8 mouse cellular contexts compared by ENCODE assay signal in the genomic region with DNA sequence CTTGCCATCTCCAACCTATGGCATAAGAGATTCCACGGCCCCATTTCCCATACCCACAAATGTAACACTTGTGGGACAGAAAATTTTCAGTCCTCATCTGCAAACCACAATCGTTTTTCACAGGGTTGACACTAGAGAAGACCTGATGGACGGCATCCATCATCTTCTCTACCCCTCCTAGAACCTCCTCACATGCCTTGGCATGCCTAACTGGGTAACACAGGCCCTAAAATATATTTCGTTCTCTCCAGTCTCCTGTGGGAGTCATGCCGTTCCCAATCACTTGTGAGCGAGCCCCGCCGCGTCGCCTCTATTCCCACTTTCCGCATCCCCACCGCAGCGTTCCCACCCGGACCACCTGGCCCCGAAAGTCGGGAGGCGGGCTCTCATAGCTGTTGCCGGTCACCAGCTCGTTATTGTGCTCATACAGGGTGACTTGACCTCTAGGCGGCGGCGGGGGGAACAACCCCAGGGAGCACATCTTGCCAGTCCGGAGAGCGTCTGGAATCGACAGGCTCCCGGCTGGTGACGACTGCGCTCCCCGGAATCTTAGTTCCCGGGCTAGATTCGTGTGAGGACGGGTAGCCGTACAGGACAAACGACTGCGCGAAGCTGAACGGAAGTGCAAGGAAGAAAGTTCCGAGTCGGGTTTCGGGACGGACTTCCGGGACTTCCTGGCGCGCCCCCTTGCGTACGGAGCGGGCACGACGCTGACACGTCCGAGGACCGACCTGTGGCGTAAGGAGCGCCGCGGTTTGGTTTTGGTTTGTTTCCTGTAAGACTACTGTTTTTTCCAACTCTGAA. TPM values are rescaled to one million over a fixed set of nuclear protein-coding genes. Genes with fewer than 3 reads are reported as not detected.
DNase-seq lines count a peak whose midpoint lies in the region; ATAC-seq and TF ChIP-seq lines count a peak whose summit lies in the region.

A gene (minus strand): TSS at position 634 of the 804 bp plus-strand sequence.

- DNase-seq in MEL (ENCODE audit: low read depth, low spot score), result peak; percentile 99
- peak; percentile 95 to 96 for DNase-seq in cerebellum, adult 2 months
- peak; percentile 97 for DNase-seq in forebrain, postnatal 0 days
- peak; percentile 98 for DNase-seq in heart, postnatal 4 days
- peak; percentile 90 to 95 for DNase-seq in layer of hippocampus, adult 8-10 months (ENCODE audit: low spot score in 2 of 2)
- DNase-seq in ovary, adult 18-20 months (ENCODE audit: low spot score), result peak; percentile 88
- DNase-seq in thymus, postnatal 0 days (ENCODE audit: low spot score), result peak; percentile 96

- peak; percentile 61 to 91 for TF ChIP-seq POLR2A in MEL (IDR thresholded peaks at IDR 0.05; ENCODE audit: control insufficient read depth in 1 of 2, insufficient read depth in 1 of 2, low read depth in 1 of 2, low read length in 2 of 2, poor library complexity in 1 of 2)
- peak; percentile 79 for TF ChIP-seq POLR2A in cerebellum, adult 2 months (IDR thresholded peaks at IDR 0.05; ENCODE audit: borderline replicate concordance, insufficient read depth, low read length)

- peaks cover 2 to 9% of the 10 kb centered on the region in 2 experiments; a peak in 3 of 4 replicates for H3K4me1 ChIP-seq in MEL (ENCODE audit: control insufficient read depth in 1 of 2, insufficient read depth in 2 of 2, low read length in 2 of 2)
- H3K4me1 ChIP-seq in cerebellum, adult 2 months (ENCODE audit: control insufficient read depth, insufficient read depth, low read length), result no peaks in the 10 kb centered on the region
- H3K4me1 ChIP-seq in forebrain, postnatal 0 days (ENCODE audit: insufficient read depth), result peaks cover 4% of the 10 kb centered on the region; the same call in 1 of the 2 replicates
- H3K4me1 ChIP-seq in lung, embryonic 15.5 days, result peaks cover 20% of the 10 kb centered on the region

- no peak; the same call in none of the 2 replicates for TF ChIP-seq RAD21 in MEL (IDR thresholded peaks at IDR 0.05; ENCODE audit: low read depth, low read length)

- H3K9ac ChIP-seq in MEL (ENCODE audit: control insufficient read depth, low read depth, low read length, poor library complexity, severe bottlenecking), result peak within 1 kb of the TSS; percentile 85
- H3K9ac ChIP-seq in forebrain, postnatal 0 days, result peak within 1 kb of the TSS; percentile 69
- H3K9ac ChIP-seq in lung, embryonic 15.5 days, result peak within 1 kb of the TSS; percentile 95

- H3K27ac ChIP-seq in MEL (ENCODE audit: control insufficient read depth, low read depth, low read length), result peak within 1 kb of the TSS; percentile 58
- peak within 1 kb of the TSS; percentile 6; the same call in 1 of the 2 replicates for H3K27ac ChIP-seq in cerebellum, adult 2 months (ENCODE audit: insufficient read depth, low read length)
- H3K27ac ChIP-seq in forebrain, postnatal 0 days (ENCODE audit: low read depth, low read length), result peak within 1 kb of the TSS; percentile 63
- H3K27ac ChIP-seq in lung, embryonic 15.5 days, result peak within 1 kb of the TSS; percentile 84

- H3K79me2 ChIP-seq in MEL (ENCODE audit: control insufficient read depth, insufficient read depth, low read length, poor library complexity), result peaks cover 7% of the 10 kb centered on the region

- no peaks in the 10 kb centered on the region for H3K9me3 ChIP-seq in MEL (replicated peaks; ENCODE audit: insufficient read depth, low read length)
- no peaks in the 10 kb centered on the region for H3K9me3 ChIP-seq in forebrain, postnatal 0 days (ENCODE audit: low read length)
- H3K9me3 ChIP-seq in lung, embryonic 15.5 days, result no peaks in the 10 kb centered on the region

- 0 out of 4 replicates have a peak, but pooled peaks of 1 of the 2 experiments have one; percentile 23 for TF ChIP-seq EP300 in MEL (IDR thresholded peaks at IDR 0.05; ENCODE audit: low read depth in 1 of 2, low read length in 2 of 2)

- ATAC-seq in forebrain, postnatal 0 days, result peak; percentile 96
- ATAC-seq in lung, embryonic 15.5 days (ENCODE audit: borderline replicate concordance, extremely low read depth, low FRiP score, low TSS enrichment), result peak; percentile 80

- WGBS in cerebellum, adult 2 months, result under 1% methylated on average over 56 of the region's 56 CpGs
- WGBS in forebrain, postnatal 0 days, result 1% methylated on average over 56 of the region's 56 CpGs
- WGBS in lung, embryonic 15.5 days, result under 1% methylated on average over 56 of the region's 56 CpGs

- peak; percentile 88 to 98 (median 94) for TF ChIP-seq CTCF in MEL (IDR thresholded peaks at IDR 0.05 in 2 of 3, conservative IDR thresholded peaks at IDR 0.05 in 1 of 3; ENCODE audit: control insufficient read depth in 1 of 3, insufficient read depth in 1 of 3, low read depth in 2 of 3, low read length in 3 of 3, poor library complexity in 1 of 3, severe bottlenecking in 1 of 3)
- TF ChIP-seq CTCF in cerebellum, adult 2 months (IDR thresholded peaks at IDR 0.05; ENCODE audit: borderline replicate concordance, insufficient read depth, low read depth, low read length), result peak; percentile 81
- TF ChIP-seq CTCF in forebrain, postnatal 0 days (IDR thresholded peaks at IDR 0.05; ENCODE audit: low read depth), result peak; percentile 91

- H3K27me3 ChIP-seq in MEL (ENCODE audit: control insufficient read depth in 1 of 2, insufficient read depth in 2 of 2, low read length in 2 of 2), result no peaks in the 10 kb centered on the region
- H3K27me3 ChIP-seq in cerebellum, adult 2 months (ENCODE audit: control insufficient read depth, insufficient read depth, low read length), result no peaks in the 10 kb centered on the region; the same call in 1 of the 2 replicates
- no peaks in the 10 kb centered on the region for H3K27me3 ChIP-seq in forebrain, postnatal 0 days (ENCODE audit: insufficient read depth, low read length)
- no peaks in the 10 kb centered on the region for H3K27me3 ChIP-seq in lung, embryonic 15.5 days

- H3K4me3 ChIP-seq in MEL (ENCODE audit: control insufficient read depth in 1 of 2, insufficient read depth in 1 of 2, low read depth in 2 of 2, low read length in 2 of 2), result peak within 1 kb of the TSS; percentile 70 to 74
- H3K4me3 ChIP-seq in cerebellum, adult 2 months (replicated peaks; ENCODE audit: insufficient read depth, low read depth, low read length), result peak within 1 kb of the TSS; percentile 77
- H3K4me3 ChIP-seq in forebrain, postnatal 0 days (ENCODE audit: low read depth, low read length), result peak within 1 kb of the TSS; percentile 71
- peak within 1 kb of the TSS; percentile 96 for H3K4me3 ChIP-seq in lung, embryonic 15.5 days

- H3K4me2 ChIP-seq in forebrain, postnatal 0 days (ENCODE audit: low read depth), result peak within 1 kb of the TSS; percentile 87
- peak within 1 kb of the TSS; percentile 84 for H3K4me2 ChIP-seq in lung, embryonic 15.5 days

- peaks cover 2 to 4% of the 10 kb centered on the region in 2 experiments for H3K36me3 ChIP-seq in MEL (ENCODE audit: control insufficient read depth in 1 of 2, insufficient read depth in 2 of 2, low read length in 2 of 2)
- H3K36me3 ChIP-seq in forebrain, postnatal 0 days (ENCODE audit: insufficient read depth), result 0 out of 2 replicates have a peak, but pooled peaks cover 4% of the 10 kb centered on the region
- H3K36me3 ChIP-seq in lung, embryonic 15.5 days, result peaks cover 22% of the 10 kb centered on the region

TF ChIP-seq in MEL, 35 proteins besides CTCF, POLR2A, EP300 and RAD21 (continues in another document):
- TF ChIP-seq CHD1 (IDR thresholded peaks at IDR 0.05; ENCODE audit: low read depth, low read length) (no peak), TCF12 (IDR thresholded peaks at IDR 0.05; ENCODE audit: low read depth, low read length) (peak; percentile 85), TAL1 (IDR thresholded peaks at IDR 0.05; ENCODE audit: low read length) (no peak), MAX (IDR thresholded peaks at IDR 0.05; ENCODE audit: low read length) (no peak; the same call in 1 of the 2 replicates), BHLHE40 (IDR thresholded peaks at IDR 0.05; ENCODE audit: borderline replicate concordance, low read depth, low read length) (no peak), NRF1 (IDR thresholded peaks at IDR 0.05; ENCODE audit: insufficient read depth, low read depth, low read length, poor library complexity, severe bottlenecking) (no peak), USF2 (IDR thresholded peaks at IDR 0.05; ENCODE audit: borderline replicate concordance in 1 of 2, insufficient read depth in 1 of 2, low read depth in 1 of 2, low read length in 2 of 2) (no peak), MXI1 (IDR thresholded peaks at IDR 0.05; ENCODE audit: low read depth, low read length) (peak; percentile 83), SMC3 (IDR thresholded peaks at IDR 0.05; ENCODE audit: low read depth, low read length) (peak; percentile 41; the same call in 1 of the 2 replicates), ZKSCAN1 (IDR thresholded peaks at IDR 0.05; ENCODE audit: low read depth, low read length) (no peak), MAZ (IDR thresholded peaks at IDR 0.05; ENCODE audit: low read depth, low read length) (no peak), MYB (IDR thresholded peaks at IDR 0.05; ENCODE audit: low read depth, low read length) (no peak), E2F4 (IDR thresholded peaks at IDR 0.05; ENCODE audit: borderline replicate concordance, low read depth, low read length) (peak; percentile 91), ZMIZ1 (IDR thresholded peaks at IDR 0.05; ENCODE audit: low read depth, low read length) (peak; percentile 85), KAT2A (conservative IDR thresholded peaks at IDR 0.05; ENCODE audit: low read depth, low read length) (no peak; the same call in 1 of the 2 replicates), ZC3H11A (IDR thresholded peaks at IDR 0.05; ENCODE audit: low read depth, low read length) (no peak), UBTF (IDR thresholded peaks at IDR 0.05; ENCODE audit: borderline replicate concordance, insufficient read depth, low read depth, low read length) (no peak), TBP (IDR thresholded peaks at IDR 0.05; ENCODE audit: low read depth, low read length) (peak; percentile 90), GABPA (IDR thresholded peaks at IDR 0.05; ENCODE audit: low read depth, low read length) (no peak), SIN3A (IDR thresholded peaks at IDR 0.05; ENCODE audit: low read length) (peak; percentile 97), HCFC1 (IDR thresholded peaks at IDR 0.05; ENCODE audit: low read depth, low read length) (peak; percentile 95)

RNA-seq across cellular contexts. Expression of the gene that starts here (rescaled TPM):
- 48.7 and 61.5 TPM in 2 replicates for total RNA-seq in MEL (2012; rRNA removed)
- polyA plus RNA-seq in MEL (2012; ENCODE audit: insufficient read depth in 1 of 2, insufficient read length in 2 of 2, low read depth in 1 of 2, low replicate concordance in 2 of 2, missing spikeins in 1 of 2), result 100 to 1,000 TPM in 1 of 2 experiments, not detected in 1; 205 TPM
- 29.7 and 33.1 TPM in 2 replicates for polyA plus RNA-seq in cerebellum, adult 2 months (2012; rRNA removed)
- 25.5 and 27.9 TPM in 2 replicates for total RNA-seq in forebrain, postnatal 0 days (2014; rRNA removed)
- polyA plus RNA-seq in forebrain, postnatal 0 days (2015; fragmentation: Nextera tagmentation; extraction: Ambion mirVana), result 31.6 and 33.4 TPM in 2 replicates
- 10 to 100 TPM; 29.2 to 30.0 TPM for total RNA-seq in heart, postnatal 4 days (2021)
- total RNA-seq in layer of hippocampus, adult 8-10 months (2022), result 10 to 100 TPM; 20.6 to 33.5 (median 24.7) TPM
- polyA plus RNA-seq in lung, embryonic 15.5 days (2015; fragmentation: Nextera tagmentation; extraction: Ambion mirVana), result 91.1 and 92.0 TPM in 2 replicates
- polyA plus RNA-seq in thymus, postnatal 0 days (2015; fragmentation: Nextera tagmentation; extraction: Ambion mirVana), result 56.8 and 61.7 TPM in 2 replicates

Comparison
In these comparisons a context has a peak if more than half of its experiments do, and no peak if none do; other contexts are left out.
1. Peak in every context shown above with its lines: DNase-seq, ATAC-seq, H3K4me3 ChIP-seq and H3K27ac ChIP-seq.
2. H3K27ac ChIP-seq: peak in every context shown above with its lines; median percentile 84 in lung, embryonic 15.5 days; 63 in forebrain, postnatal 0 days; 58 in MEL; 6 in cerebellum, adult 2 months.